Mouse (Mus musculus): ENCODE measurements around the gene Nup54. TPM values are rescaled to one million over a fixed set of nuclear protein-coding genes. Genes with fewer than 3 reads are reported as not detected.

Gene Nup54
- total RNA-seq, 2 experiments from 2014 or later = 75.8 to 78.1 TPM

DNA sequence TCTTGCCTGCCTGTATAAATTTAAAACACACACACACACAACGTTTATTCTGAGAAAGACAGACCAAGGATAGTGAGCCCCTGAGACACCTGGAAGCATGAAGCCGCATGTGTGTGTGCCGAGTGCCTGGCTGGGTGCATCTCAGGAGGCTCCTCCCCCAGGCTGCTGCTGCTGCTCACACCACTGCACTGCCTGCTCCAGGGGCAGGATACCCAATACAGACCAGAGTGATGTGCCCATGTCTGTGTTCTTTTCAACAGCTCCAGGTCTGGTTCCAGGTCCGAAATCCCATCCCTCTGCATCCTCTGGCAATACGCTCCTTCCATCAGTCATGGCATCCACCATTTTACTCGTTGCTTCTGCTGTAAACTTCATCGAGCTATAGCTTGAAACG, 21.0 kb downstream of the Nup54 start:
- ATAC-seq (replicated peaks; ENCODE audit: poor library complexity) = no peak

DNA sequence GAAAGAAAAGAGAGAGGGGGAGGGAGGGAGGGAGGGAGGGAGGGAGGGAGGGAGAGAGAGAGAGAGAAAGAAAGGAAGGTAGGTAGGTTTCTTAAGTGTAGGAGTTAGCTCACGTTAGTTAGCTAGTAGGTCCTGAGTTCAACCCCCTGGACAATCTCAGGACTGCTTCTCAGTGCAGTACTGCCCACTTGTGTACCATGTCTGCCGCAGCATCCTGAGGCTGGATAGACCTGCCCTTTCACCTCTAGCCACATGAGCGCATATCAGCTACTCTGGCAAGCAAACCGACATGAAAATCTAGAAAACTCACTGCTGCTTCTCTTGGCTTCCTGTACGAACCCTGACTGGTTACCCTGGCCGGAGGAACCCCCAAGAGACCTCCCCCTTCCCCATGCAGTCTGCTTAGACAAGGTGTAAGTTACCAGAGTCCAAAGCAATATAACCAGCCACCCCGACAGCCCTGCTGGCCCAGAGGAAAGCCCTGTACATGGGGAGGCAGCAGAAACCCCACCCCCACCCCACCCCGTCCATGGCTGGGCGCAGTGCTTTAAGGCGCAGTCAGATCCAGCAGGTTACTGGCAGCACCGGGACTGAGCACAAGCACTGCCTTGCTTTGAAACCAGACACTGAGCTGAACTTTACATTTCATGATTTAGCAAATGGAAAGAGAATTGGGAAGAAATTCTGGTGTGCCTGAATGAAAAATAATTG, 21.6 kb downstream of the Nup54 start:
- ATAC-seq (replicated peaks; ENCODE audit: poor library complexity) = 0 out of 2 replicates have a peak, but pooled peaks have one; percentile 32

DNA sequence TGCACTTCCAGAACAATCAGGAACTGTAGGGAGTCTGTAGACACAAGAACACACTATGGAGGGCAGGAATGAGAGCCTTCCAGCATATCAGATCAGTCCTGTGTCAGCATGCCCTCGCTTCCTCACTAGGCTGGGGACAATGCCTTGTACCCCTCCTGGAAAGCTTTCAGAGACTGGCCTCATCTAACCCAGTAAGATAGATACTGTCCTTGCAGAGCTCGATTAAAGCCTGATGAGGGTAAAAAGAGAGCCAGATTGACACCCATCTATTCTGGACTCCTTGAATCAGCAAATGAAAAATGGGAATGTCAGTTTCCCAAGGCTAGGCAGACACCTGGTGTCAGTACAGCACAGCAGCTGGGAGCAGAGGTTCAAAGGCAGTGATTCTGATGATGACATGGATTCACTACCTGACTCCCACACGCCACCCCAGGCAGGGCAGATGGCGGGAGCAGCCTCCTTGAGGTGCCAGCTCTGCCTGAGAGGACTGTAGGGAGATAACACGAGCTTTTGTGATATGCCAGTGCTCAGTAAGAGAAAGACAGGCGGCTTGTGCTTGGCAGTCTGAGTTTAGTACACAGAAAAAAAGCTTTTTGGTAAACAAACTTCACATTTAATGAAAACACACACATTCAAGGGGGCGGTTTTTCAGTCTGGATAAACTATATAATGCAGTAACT, 23.4 kb downstream of the Nup54 start:
- peak; percentile 64; the same call in 1 of the 2 replicates for ATAC-seq (replicated peaks; ENCODE audit: poor library complexity)

DNA sequence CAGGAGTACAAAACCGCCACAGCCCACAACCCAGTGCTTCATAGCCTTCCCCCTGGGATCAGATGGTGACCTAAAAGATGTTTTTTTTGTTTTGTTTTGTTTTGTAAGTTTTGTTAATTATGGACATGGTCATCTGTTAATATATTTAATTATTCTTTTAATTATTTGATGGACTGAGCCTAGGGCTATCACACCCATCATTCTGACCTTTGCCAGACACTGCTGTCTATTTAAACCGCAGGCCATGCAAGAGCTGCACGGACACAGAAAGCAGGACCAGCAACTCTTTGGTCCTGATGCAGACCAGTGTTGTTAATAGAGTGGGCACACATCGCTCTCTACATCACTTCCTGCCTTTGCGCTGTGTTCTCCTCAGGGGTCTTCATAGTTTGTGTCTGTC, 24.5 kb downstream of the Nup54 start:
- ATAC-seq (replicated peaks; ENCODE audit: poor library complexity) = no peak

DNA sequence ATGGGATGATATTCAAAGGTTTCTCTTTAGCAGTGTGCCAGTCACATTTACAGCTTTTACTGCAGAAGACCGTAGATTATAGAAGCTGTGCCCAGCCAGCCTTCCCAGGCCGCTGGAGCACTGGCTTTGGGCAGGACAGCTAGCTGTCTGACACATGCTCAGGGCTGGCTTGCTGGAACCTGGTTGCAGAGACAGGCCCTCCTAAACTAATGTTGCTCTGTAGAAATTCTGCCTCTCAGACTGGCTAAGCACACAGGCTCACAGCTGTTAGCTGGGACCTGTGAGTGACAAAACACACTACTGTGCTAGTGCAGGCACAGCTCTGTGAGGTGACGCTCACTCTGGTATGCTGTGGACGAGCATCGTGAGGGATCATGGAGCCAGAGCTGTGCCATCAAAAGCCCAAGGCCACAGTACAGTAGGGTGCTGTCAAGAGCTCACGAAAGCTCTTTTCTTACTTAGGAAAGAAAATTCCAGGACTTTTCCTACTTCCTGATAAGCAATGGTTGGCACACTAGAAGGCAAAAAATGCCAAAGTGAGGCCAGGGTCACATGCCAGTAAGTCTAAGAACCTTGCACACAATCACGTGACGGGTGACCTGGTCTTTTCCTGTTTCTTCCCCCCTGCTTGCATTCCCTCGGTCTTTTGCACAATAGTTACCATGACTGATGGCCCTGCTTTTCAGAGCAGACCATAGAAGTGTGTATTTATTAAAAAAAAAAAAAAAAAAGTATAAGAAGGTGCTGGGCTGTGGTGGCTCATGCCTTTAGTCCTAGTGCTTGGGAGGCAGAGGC, 25.5 kb downstream of the Nup54 start:
- ATAC-seq (replicated peaks; ENCODE audit: poor library complexity) = peak; percentile 44

DNA sequence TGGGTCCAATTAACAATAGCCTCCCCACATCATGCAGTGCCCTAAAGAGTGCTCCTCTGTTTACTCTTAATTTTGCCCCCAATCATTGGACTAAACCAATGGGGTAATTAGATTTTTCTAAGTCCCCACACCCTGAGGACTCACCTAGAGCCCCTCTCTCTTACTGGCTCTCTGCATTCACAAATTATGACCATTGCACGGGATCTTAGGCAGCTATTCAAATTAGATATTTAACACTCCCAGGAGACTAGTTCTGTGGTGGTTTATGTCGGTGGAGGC, 30.7 kb downstream of the Nup54 start:
- ATAC-seq (replicated peaks; ENCODE audit: poor library complexity) = no peak

DNA sequence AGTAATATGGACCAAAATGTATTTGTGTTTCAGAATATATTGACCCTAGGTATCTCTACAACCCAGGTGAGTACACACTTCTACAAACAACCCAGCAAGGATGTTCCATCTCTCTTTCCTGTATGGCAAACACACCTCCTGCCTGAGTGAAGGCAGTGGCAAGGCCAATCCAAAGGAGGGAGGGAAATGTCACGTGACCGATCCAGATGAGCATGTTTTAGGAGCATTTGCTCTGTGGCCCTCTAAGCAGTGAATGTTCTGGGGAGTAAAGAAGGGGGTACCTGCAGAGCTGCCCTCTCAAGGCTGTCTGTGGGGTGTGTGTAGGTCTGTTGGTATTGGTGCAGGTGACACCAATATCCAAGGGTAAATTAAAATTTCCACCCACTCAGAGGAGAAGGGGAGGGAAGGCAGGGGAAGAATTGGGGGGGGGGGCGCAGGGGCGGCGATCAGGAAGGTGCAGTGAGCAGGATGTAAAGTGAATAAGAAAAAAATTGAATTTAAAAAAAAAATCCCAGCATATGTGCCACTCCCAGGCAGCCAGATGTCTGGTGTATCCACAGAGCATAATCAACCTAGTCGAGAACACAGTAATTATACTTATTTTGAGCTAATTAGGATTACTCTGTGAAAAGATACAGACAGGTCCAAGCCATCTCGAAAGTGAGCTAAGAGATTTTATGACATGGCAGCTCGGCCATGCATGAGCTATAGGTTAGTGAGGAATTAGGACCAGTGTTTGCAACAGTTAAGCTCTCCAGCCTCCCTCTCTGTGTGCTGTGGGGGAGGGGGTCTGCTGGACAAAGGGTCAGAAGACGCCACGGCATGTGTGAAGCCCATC, 31.2 kb downstream of the Nup54 start:
- ATAC-seq (replicated peaks; ENCODE audit: poor library complexity) = no peak

DNA sequence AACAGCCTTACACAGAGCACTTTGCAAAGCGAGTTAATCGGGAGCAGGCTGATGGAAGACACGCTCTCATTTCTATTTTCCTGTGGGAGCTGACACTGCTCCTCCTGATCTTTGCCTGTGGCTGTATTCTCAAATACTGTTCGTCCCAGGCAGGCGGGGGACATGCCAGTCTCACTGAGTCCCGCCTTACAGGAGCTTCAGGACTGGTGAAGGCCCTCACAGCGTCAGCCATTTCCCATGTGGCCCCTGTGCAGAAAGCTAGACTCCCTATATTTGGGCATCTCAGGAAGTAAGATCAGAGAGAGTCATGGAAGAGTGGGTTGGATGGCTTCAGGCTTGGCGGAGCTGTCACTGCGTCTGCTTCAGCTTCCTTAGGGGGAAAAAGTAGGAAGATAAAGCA, 32.2 kb downstream of the Nup54 start:
- no peak for ATAC-seq (replicated peaks; ENCODE audit: poor library complexity)

DNA sequence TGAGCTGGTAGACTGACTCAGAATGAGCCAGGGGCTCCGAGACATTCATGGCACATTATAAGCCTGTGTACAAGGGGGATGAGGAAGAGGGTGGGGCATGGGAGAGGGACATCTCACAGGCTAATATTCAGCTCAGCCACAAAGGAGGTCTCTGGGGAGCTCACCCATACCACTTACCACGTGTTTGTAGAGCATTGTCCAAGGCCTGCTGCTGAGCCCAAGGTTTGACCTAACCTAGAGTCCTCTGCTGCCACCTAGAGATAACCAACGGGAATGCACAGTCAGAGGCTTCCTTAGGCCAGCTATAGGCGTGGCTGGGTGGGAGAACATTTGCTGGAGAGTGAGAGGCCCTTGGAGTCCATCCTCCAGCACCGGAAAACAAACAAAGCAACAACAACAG, 36.9 kb downstream of the Nup54 start:
- peak; percentile 85 for ATAC-seq (replicated peaks; ENCODE audit: poor library complexity)

DNA sequence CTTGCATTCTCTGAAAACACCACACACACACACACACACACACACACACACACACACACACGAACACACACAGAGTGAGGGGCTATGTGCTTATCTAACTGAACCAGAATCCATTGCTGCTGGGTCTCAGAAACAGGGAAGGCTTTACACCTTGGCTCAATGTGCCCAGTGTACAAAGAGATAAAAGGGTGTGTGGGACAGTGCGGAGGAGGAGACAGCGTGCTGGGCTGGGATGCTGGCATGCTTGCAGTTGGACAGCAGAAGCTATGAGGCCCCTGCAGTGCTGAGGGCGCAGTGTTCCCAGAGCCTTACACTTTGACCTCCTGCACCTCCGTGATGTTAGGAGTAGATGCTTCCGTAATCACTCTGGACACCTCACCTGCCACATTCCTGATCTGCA, 38.5 kb downstream of the Nup54 start:
- ATAC-seq (replicated peaks; ENCODE audit: poor library complexity) = peak; percentile 72

DNA sequence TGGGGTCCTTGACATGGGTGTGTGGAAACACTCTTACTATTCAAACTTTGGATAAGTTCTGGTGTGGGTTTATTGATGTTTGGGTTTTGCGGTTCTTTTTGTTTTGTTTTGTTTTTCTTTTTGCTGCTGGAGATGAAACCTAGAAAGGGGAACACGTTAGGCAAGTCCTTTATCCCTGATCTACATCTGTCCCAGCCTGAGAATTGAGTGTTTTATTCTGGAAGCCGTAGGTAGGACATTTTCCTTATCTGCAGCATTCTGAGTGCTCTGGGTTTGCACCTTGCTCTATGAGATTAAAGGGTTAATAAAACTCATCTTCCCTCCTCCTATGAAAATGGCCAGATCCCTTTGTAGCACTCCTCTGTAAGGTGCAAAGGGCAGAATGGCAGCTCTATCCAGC, 39.3 kb downstream of the Nup54 start:
- no peak for ATAC-seq (replicated peaks; ENCODE audit: poor library complexity)

DNA sequence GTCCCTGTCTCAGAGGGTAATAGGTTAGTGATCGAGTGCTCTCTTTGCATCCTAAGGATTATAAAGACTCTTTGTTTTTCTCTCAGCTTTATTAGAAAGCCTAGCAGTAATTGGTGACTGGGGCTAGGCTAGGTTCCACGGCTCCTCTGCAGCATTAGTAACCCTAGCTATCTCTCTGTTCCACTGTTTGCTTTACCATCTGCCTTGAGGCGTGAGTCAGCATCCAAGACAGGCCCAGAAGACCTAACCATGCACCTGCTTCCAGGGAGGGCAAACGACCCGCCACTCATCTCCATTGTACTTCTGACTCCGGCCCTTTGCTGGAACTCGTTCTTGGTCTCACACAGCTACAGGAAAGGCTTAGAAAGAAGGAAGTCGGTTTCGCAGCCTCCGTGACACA, 41.2 kb downstream of the Nup54 start:
- ATAC-seq (replicated peaks; ENCODE audit: poor library complexity) = peak; percentile 49

DNA sequence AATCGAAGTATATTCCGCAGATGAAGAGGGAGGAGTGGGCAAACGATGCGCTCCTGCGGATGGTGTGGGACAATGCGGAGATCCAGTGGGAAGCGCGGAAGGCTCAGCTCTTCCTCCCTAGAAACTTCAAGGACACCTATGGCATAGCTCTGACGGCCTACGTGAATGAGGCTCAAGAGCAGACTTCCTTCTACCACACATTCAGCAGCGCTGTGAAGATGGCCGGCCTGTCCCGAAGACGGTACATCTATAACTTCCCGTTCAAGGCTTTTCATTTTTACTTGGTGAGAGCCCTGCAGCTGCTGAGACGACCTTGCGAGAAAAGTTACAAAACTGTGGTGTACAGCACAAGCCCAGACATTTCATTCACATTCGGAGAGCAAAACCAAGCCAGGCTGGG, 42.5 kb downstream of the Nup54 start:
- no peak for ATAC-seq (replicated peaks; ENCODE audit: poor library complexity)

DNA sequence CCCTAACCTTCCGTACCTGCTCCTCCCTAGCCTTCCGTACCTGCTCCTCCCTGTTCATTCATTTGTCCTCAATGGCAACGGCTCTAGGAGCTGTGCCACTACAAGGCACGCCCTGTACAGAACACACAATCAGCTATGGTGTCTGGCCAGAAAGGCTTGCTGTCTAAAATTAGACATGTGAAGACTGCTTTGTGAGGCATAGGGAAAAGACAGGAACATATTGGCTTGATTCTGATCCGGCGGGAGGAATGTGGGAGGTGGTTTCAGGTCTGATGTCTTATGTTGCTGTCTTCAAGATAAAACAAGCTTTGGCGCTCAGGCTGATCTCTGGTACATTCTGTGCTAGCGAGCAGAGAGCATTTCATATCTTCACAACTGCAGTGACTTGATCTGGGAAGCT, 44.4 kb downstream of the Nup54 start:
- no peak for ATAC-seq (replicated peaks; ENCODE audit: poor library complexity)

DNA sequence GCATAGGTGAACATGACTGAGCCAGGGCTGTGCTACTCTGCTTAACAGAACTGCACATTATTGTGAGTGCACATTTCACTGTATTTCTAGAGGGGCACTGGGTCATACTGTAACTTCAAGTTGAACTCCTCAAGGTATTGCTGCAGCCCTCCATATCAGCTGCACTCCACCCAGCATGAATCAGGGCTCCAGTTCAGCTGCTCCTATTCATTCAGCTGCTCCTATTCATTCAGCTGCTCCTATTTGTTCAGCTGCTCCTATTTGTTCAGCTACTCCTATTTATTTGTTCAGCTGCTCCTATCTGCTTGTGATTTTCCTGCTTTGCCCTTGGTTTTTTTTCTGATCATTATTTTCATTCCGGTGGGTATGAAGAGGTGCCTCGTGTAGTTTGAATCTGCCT, 45.0 kb downstream of the Nup54 start:
- ATAC-seq (replicated peaks; ENCODE audit: poor library complexity) = no peak

DNA sequence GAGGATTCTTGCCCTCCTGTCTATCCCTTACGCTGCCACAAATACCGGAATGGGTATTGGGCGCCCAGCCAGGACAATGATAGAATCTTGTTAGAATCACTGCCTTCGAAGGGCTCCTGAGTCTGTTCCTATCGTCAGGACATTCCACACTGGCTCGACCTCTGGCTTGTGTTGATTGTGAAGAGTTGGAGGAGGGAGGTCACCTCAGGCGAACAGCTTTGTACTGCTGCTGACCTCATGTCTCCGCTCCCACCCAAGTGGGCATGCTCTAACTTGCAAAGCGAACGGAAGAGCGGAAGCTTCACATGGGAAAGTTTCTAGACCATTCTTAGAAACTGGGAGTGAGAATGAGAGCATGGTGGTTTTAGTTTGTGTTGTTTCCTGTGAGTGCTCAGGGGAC, 47.6 kb downstream of the Nup54 start:
- ATAC-seq (replicated peaks; ENCODE audit: poor library complexity) = no peak

DNA sequence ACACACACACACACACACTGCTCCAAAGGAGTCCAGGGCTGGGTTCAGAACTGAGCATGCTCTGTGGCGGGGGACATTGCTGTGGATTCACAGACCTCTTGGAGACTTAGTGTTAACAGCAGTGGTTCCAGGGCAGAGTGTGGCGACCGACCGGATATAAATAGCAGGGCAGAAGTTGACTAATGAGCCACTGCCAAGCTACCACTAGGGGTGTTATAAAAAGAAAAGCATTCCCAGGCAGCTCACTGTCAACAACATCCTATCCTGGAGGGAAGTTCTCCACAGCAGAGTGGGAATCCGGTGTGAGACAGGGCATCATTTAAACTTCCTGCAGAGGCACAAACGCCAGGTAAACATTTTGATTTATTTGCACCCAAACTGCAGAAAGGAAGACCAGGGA, 48.4 kb downstream of the Nup54 start:
- peak; percentile 59 for ATAC-seq (replicated peaks; ENCODE audit: poor library complexity)

DNA sequence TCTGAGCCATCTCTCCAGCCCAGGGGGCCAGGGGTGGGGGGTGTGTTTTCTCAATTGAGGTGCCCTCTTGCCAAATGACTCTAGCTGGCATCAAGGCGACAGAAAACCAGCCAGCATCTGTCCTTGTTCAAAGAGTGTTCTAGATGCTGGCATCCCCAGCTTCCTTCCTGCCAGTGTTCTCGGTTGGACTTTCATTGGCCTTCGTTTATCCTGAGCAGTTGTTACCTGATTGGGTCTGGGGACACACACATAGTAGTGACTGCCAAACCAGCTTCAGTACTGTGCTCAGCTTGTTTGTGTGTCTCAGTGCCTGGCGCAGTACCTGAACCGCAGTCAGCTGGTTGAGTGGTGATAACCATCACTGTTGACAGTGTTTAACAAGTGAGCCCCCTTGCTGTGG, 48.9 kb downstream of the Nup54 start:
- ATAC-seq (replicated peaks; ENCODE audit: poor library complexity) = no peak

DNA sequence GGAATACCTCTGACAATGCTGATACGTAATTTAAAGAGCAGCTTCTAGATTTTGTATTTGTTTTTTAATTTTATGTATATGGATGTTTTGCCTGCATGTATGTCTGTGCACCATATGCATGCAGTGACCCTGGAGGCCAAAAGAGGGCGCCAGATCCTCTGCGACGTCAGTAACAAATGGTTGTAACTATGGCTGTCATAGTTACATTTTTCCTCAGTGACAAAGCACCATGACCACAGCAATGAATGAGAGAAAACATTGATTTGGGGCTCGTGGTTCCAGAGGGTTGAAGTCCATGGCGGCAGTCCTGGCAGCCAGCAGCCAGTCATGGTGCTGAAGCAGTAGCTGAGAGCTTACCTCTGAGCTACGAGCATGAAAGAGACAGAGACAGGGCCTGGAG, 50.2 kb downstream of the Nup54 start:
- peak; percentile 81 for ATAC-seq (replicated peaks; ENCODE audit: poor library complexity)

DNA sequence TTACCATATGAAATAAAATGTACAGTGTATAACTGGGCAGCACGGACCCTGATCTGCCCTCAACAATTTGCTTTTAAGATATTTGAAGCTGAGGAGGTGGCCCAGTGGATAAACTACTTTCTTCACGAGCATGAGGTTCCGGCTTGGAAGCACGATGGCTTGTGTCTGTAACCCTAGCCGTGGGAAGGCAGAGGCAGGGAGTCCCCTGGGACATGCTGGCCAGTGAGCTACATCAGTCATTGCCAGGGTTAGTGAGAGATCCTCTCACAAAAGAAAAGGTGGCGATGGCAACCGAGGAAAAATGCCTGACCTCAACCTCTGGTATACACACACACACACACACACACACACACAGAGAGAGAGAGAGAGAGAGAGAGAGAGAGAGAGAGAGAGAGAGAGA, 51.3 kb downstream of the Nup54 start:
- ATAC-seq (replicated peaks; ENCODE audit: poor library complexity) = no peak

DNA sequence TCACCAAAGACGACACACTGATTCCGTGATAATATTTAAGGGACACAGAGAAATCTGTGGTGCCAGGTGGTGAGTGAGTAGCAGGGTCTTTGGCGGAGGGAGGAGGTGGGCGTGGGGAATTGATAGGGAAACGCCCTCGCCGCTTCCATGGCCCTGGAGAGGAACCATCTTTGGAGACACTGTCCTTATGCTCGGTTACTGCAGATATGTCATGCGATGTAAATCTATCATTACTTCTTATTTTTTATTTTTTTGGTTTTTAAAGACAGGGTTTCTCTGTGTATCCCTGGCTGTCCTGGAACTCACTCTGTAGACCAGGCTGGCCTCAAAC, 52.7 kb downstream of the Nup54 start:
- no peak for ATAC-seq (replicated peaks; ENCODE audit: poor library complexity)

Measured in megakaryocyte progenitor cell, adult 5-6 weeks (primary cell).